Mouse (Mus musculus) spleen, adult 2 months (tissue): ENCODE results near the gene Yipf2.

ENCODE experiments used
- CTCF ChIP-seq: fragments of 200-500 bp; IDR thresholded peaks from 2 replicates; pipeline ENCODE4 v1.5.1; 2011; ENCODE audit warnings: mild to moderate bottlenecking, inconsistent platforms; ENCODE audit not compliant: insufficient read depth, insufficient read length, insufficient replicate concordance; ENCODE audit errors: extremely low read depth
- POLR2A ChIP-seq: fragments of 200-500 bp; IDR thresholded peaks from 2 replicates; pipeline ENCODE4 v1.6.1; 2011; ENCODE audit warnings: low read depth, low read length, inconsistent platforms

GRCm38 (mm10) chr9:21604119-21604518, 11.5 kb upstream of the Yipf2 start:
- TF ChIP-seq CTCF = no peak
- TF ChIP-seq POLR2A = no peak
